Mouse (Mus musculus) hindbrain, postnatal 0 days (tissue): ENCODE data around the gene 1700034I23Rik. TPM values are rescaled to one million over a fixed set of nuclear protein-coding genes. Genes with fewer than 3 reads are reported as not detected.
"Not testable (repeated sequence)": the region's sequence is repeated elsewhere in the genome, so short reads cannot be mapped to it uniquely, and the experiment has no call there.

Experiments used
- ATAC-seq: fragments of 200-750 bp; cut with Nextera tagmentation; 2 replicates; pipeline ENCODE4 v1.8.0; 2017; ENCODE audit warnings: mild to moderate bottlenecking, moderate TSS enrichment, moderate library complexity
- DNase-seq: peaks from one replicate; pipeline ENCODE4 v3.0.0-alpha.2; 2015; ENCODE audit warnings: low spot score
- H3K27ac ChIP-seq: fragments of 300-500 bp; sonication (generic); 2 replicates; pipeline ENCODE4 v1.5.1; 2014; ENCODE audit warnings: mild to moderate bottlenecking
- H3K27me3 ChIP-seq: fragments of 300-500 bp; sonication (generic); 2 replicates; pipeline ENCODE4 v1.6.1; 2014; ENCODE audit warnings: low read length, mixed read lengths; ENCODE audit not compliant: insufficient read depth
- H3K36me3 ChIP-seq: fragments of 300-500 bp; sonication (generic); 2 replicates; pipeline ENCODE4 v1.6.1; 2014; ENCODE audit warnings: low read length, mixed read lengths; ENCODE audit not compliant: insufficient read depth
- H3K4me1 ChIP-seq: fragments of 300-500 bp; sonication (generic); 2 replicates; pipeline ENCODE4 v1.6.1; 2014; ENCODE audit warnings: antibody characterized with exemption, low read length, mixed read lengths; ENCODE audit not compliant: insufficient read depth
- H3K4me2 ChIP-seq: fragments of 300-500 bp; sonication (generic); 2 replicates; pipeline ENCODE4 v1.6.1; 2014; ENCODE audit warnings: low read depth, mild to moderate bottlenecking, low read length, moderate library complexity, mixed read lengths
- H3K4me3 ChIP-seq: fragments of 300-500 bp; sonication (generic); 2 replicates; pipeline ENCODE4 v1.5.1; 2014; ENCODE audit warnings: low read length
- H3K9ac ChIP-seq: fragments of 300-500 bp; sonication (generic); replicated peaks from 2 replicates; pipeline ENCODE4 v1.6.1; 2014; ENCODE audit warnings: mild to moderate bottlenecking, low read length, moderate library complexity, mixed read lengths
- H3K9me3 ChIP-seq: fragments of 300-500 bp; sonication (generic); 2 replicates; pipeline ENCODE4 v1.6.1; 2016; ENCODE audit warnings: low read length, mixed read lengths
- CTCF ChIP-seq: IDR thresholded peaks from 2 replicates; pipeline ENCODE4 v1.5.1; 2016; ENCODE audit warnings: antibody characterized with exemption, control low read depth, low read depth
- WGBS: fragments of 180-500 bp; shearing (Covaris S2); extraction: QIAGEN DNeasy Blood & Tissue Kit; methylation state at CpG from one replicate; pipeline ENCODE4 v1.1.7; 2014; 5-methylcytosine and 5-hydroxymethylcytosine counted together
- polyA plus RNA-seq: library from polyadenylated mRNA; unstranded; fragments of >200 nt; fragmentation: Nextera tagmentation; extraction: Ambion mirVana; gene quantifications from 2 replicates; pipeline ENCODE4 v1.2.1, GENCODE M21; 2015
- total RNA-seq: library from RNA; depleted of rRNA; stranded (reverse); fragments of >200 nt; gene quantifications from 2 replicates; pipeline ENCODE4 v1.2.3, GENCODE M21; 2014; rRNA removed

Gene 1700034I23Rik
- total and polyA plus RNA-seq, 2 experiments from 2014 or later: 0.19 to 0.42 TPM

- DNase-seq (no peak), ATAC-seq (no peak)
- no peak for TF ChIP-seq CTCF
- no peaks in the 10 kb centered on the region for H3K9me3 ChIP-seq
- H3K4me2 ChIP-seq: no peak overlapping the region
- 97% methylated on average over 4 of the region's 4 CpGs for WGBS
- H3K4me1 ChIP-seq: no peaks in the 10 kb centered on the region
- H3K36me3 ChIP-seq: peaks cover 5% of the 10 kb centered on the region
- no peaks in the 10 kb centered on the region for H3K27me3 ChIP-seq
- no peak overlapping the region for H3K9ac ChIP-seq
- H3K4me3 ChIP-seq: no peak overlapping the region
- H3K27ac ChIP-seq: no peak overlapping the region
Measured at GRCm38 (mm10) chr3:40938592-40938991, 36.2 kb upstream of the 1700034I23Rik start.

- Histone ChIP-seq H3K9me3 (no peaks in the 10 kb centered on the region), H3K4me1 (no peaks in the 10 kb centered on the region), H3K4me3 (no peak overlapping the region), H3K36me3 (peaks cover 8% of the 10 kb centered on the region), H3K27ac (no peak overlapping the region), H3K4me2 (no peak overlapping the region), H3K9ac (no peak overlapping the region), H3K27me3 (no peaks in the 10 kb centered on the region)
- 90% methylated on average over 5 of the region's 5 CpGs for WGBS
- no peak for DNase-seq
- no peak for ATAC-seq
- TF ChIP-seq CTCF: no peak
Measured at GRCm38 (mm10) chr3:40938189-40938588, 35.8 kb upstream of the 1700034I23Rik start.

- H3K9me3 ChIP-seq, H3K27me3 ChIP-seq, H3K36me3 ChIP-seq, ATAC-seq, H3K4me1 ChIP-seq: not testable (repeated sequence)
- Histone ChIP-seq H3K4me3 (peak overlapping the region; percentile 50), H3K27ac (peak overlapping the region; percentile 68), H3K4me2 (peak overlapping the region; percentile 62), H3K9ac (peak overlapping the region; percentile 48)
- 0% methylated on average over 18 of the region's 24 CpGs for WGBS
- peak; percentile 31 for DNase-seq
Measured at GRCm38 (mm10) chr3:40894336-40894735, 8.0 kb downstream of the 1700034I23Rik start.

- not testable (repeated sequence) for H3K27me3 ChIP-seq, H3K4me1 ChIP-seq, H3K36me3 ChIP-seq, H3K9me3 ChIP-seq
- TF ChIP-seq CTCF: peak; percentile 77
- Histone ChIP-seq H3K4me3 (peak overlapping the region; percentile 50), H3K9ac (peak overlapping the region; percentile 45), H3K4me2 (peak overlapping the region; percentile 58), H3K27ac (peak overlapping the region; percentile 63; the same call in 1 of the 2 replicates)
- peak; percentile 98 for DNase-seq
- WGBS: 0% methylated on average over 35 of the region's 38 CpGs
- ATAC-seq: peak; percentile 100
Measured at GRCm38 (mm10) chr3:40893816-40894258, 8.5 kb downstream of the 1700034I23Rik start.

GRCm38 (mm10) chr3:40853123-40853738 is 49.1 kb downstream of the 1700034I23Rik start:
- H3K4me1 ChIP-seq, H3K4me3 ChIP-seq, H3K27ac ChIP-seq, H3K4me2 ChIP-seq, H3K36me3 ChIP-seq, ATAC-seq, H3K9me3 ChIP-seq, DNase-seq, H3K27me3 ChIP-seq, H3K9ac ChIP-seq: not testable (repeated sequence)
- WGBS: 94% methylated on average over 3 of the region's 3 CpGs

Other genes with a start within 250 kb of the 1700034I23Rik start
- gene Slc25a31, start 193.7 kb downstream of the 1700034I23Rik start, total RNA-seq: 0.05 TPM in 1 of 2 replicates, not detected in the other
- gene Slc25a31, start 193.7 kb downstream of the 1700034I23Rik start, polyA plus RNA-seq: 0.28 and 0.43 TPM in 2 replicates
- 28.5 and 54.8 TPM in 2 replicates for gene Hspa4l, start 158.0 kb downstream of the 1700034I23Rik start, total RNA-seq
- gene Hspa4l, start 158.0 kb downstream of the 1700034I23Rik start, polyA plus RNA-seq: 56.6 TPM in 2 replicates
- gene Plk4, start 102.5 kb downstream of the 1700034I23Rik start, total RNA-seq: 9.3 and 14.0 TPM in 2 replicates
- gene Plk4, start 102.5 kb downstream of the 1700034I23Rik start, polyA plus RNA-seq: 13.8 and 14.1 TPM in 2 replicates
- gene Mfsd8, start 55.7 kb downstream of the 1700034I23Rik start, total RNA-seq: 6.6 and 11.3 TPM in 2 replicates
- 7.3 and 7.8 TPM in 2 replicates for gene Mfsd8, start 55.7 kb downstream of the 1700034I23Rik start, polyA plus RNA-seq
- 5.0 and 7.2 TPM in 2 replicates for gene Abhd18, start 55.6 kb downstream of the 1700034I23Rik start, total RNA-seq
- 8.6 and 13.1 TPM in 2 replicates for gene Abhd18, start 55.6 kb downstream of the 1700034I23Rik start, polyA plus RNA-seq
- gene Larp1b, start 47.3 kb upstream of the 1700034I23Rik start, total RNA-seq: 9.1 and 13.4 TPM in 2 replicates
- gene Larp1b, start 47.3 kb upstream of the 1700034I23Rik start, polyA plus RNA-seq: 4.3 and 5.5 TPM in 2 replicates
- 25.3 and 27.1 TPM in 2 replicates for gene Pgrmc2, start 180.5 kb upstream of the 1700034I23Rik start, total RNA-seq
- gene Pgrmc2, start 180.5 kb upstream of the 1700034I23Rik start, polyA plus RNA-seq: 27.2 and 28.7 TPM in 2 replicates